Mouse (Mus musculus) embryonic fibroblast, embryonic 13.5 days (primary cell): ENCODE measurements around the gene Aven. TPM values are rescaled to one million over a fixed set of nuclear protein-coding genes. Genes with fewer than 3 reads are reported as not detected.

ENCODE experiments used
- H3K27ac ChIP-seq: 2 replicates; pipeline ENCODE4 v1.5.1; 2012; ENCODE audit warnings: low read length, control low read depth, inconsistent platforms; ENCODE audit not compliant: insufficient read depth
- H3K4me1 ChIP-seq: 2 replicates; pipeline ENCODE4 v1.6.1; 2011; ENCODE audit warnings: low read length; ENCODE audit not compliant: control insufficient read depth, insufficient read depth
- H3K4me3 ChIP-seq: 2 replicates; pipeline ENCODE4 v1.5.1; 2011; ENCODE audit warnings: mild to moderate bottlenecking, control low read depth, low read length; ENCODE audit not compliant: insufficient read depth
- CTCF ChIP-seq: IDR thresholded peaks from 2 replicates; pipeline ENCODE4 v1.5.1; 2011; ENCODE audit warnings: mild to moderate bottlenecking, control low read depth, low read length, moderate library complexity, borderline replicate concordance; ENCODE audit not compliant: insufficient read depth
- POLR2A ChIP-seq: IDR thresholded peaks from 2 replicates; pipeline ENCODE4 v1.6.1; 2011; ENCODE audit warnings: low read depth, mild to moderate bottlenecking, control low read depth, low read length, moderate library complexity
- polyA plus RNA-seq: library from polyadenylated mRNA; stranded (reverse); fragments of >200 nt; gene quantifications from 2 replicates; pipeline ENCODE4 v1.2.4, GENCODE M21; 2011; ENCODE audit warnings: low read depth; ENCODE audit not compliant: missing spikeins, insufficient read length

Gene Aven
- polyA plus RNA-seq, 1 experiment, result 10.6 TPM

GRCm38 (mm10) chr2:112510140-112510539 lies 17.4 kb downstream of the Aven start:
- Histone ChIP-seq H3K27ac (no peak overlapping the region), H3K4me3 (no peak overlapping the region)
- no peak for TF ChIP-seq POLR2A
- TF ChIP-seq CTCF, result no peak

GRCm38 (mm10) chr2:112513036-112513435 lies 20.3 kb downstream of the Aven start:
- H3K27ac ChIP-seq, result no peak overlapping the region
- no peak overlapping the region for H3K4me3 ChIP-seq
- TF ChIP-seq POLR2A, result no peak
- no peak for TF ChIP-seq CTCF
- H3K4me1 ChIP-seq, result no peaks in the 10 kb centered on the region

More at GRCm38 (mm10) chr2:112510140-112510539, 17.4 kb downstream of the Aven start:
- no peaks in the 10 kb centered on the region for H3K4me1 ChIP-seq

- Histone ChIP-seq H3K4me1 (no peaks in the 10 kb centered on the region), H3K4me3 (no peak overlapping the region), H3K27ac (no peak overlapping the region)
- TF ChIP-seq POLR2A (no peak), CTCF (no peak)
These were observed 24.0 kb downstream of the Aven start for GRCm38 (mm10) chr2:112516728-112517127.

GRCm38 (mm10) chr2:112517218-112517617 lies 24.5 kb downstream of the Aven start:
- Histone ChIP-seq H3K27ac (no peak overlapping the region), H3K4me3 (no peak overlapping the region), H3K4me1 (no peaks in the 10 kb centered on the region)
- TF ChIP-seq CTCF, result no peak
- TF ChIP-seq POLR2A, result no peak

- H3K27ac ChIP-seq, result no peak overlapping the region
- TF ChIP-seq POLR2A, result no peak
- TF ChIP-seq CTCF, result no peak
- H3K4me1 ChIP-seq, result no peaks in the 10 kb centered on the region
- H3K4me3 ChIP-seq, result no peak overlapping the region
These were observed 25.8 kb downstream of the Aven start for GRCm38 (mm10) chr2:112518541-112518940.

- no peak for TF ChIP-seq POLR2A
- no peak for TF ChIP-seq CTCF
- Histone ChIP-seq H3K4me1 (no peaks in the 10 kb centered on the region), H3K27ac (no peak overlapping the region), H3K4me3 (no peak overlapping the region)
These were observed 28.0 kb downstream of the Aven start for GRCm38 (mm10) chr2:112520526-112521482.

GRCm38 (mm10) chr2:112526933-112527332 lies 34.2 kb downstream of the Aven start:
- Histone ChIP-seq H3K4me1 (no peaks in the 10 kb centered on the region), H3K27ac (no peak overlapping the region), H3K4me3 (no peak overlapping the region)
- no peak for TF ChIP-seq CTCF
- TF ChIP-seq POLR2A, result no peak

GRCm38 (mm10) chr2:112532812-112533496 lies 40.2 kb downstream of the Aven start:
- Histone ChIP-seq H3K27ac (no peak overlapping the region), H3K4me3 (no peak overlapping the region), H3K4me1 (no peaks in the 10 kb centered on the region)
- no peak for TF ChIP-seq CTCF
- no peak for TF ChIP-seq POLR2A

GRCm38 (mm10) chr2:112534677-112535222 lies 42.0 kb downstream of the Aven start:
- Histone ChIP-seq H3K4me1 (no peaks in the 10 kb centered on the region), H3K4me3 (no peak overlapping the region), H3K27ac (no peak overlapping the region)
- TF ChIP-seq CTCF (no peak), POLR2A (no peak)
